Mouse (Mus musculus) brain, adult 10 weeks (tissue): ENCODE data around the gene Adam12. TPM values are rescaled to one million over a fixed set of nuclear protein-coding genes. Genes with fewer than 3 reads are reported as not detected.

Experiments
- polyA plus RNA-seq: library from polyadenylated mRNA; stranded (reverse); fragments of 350-450 nt; fragmentation: Illumina TruSeq; extraction: RNeasy Lipid Tissue Mini Kit (QIAGEN cat#74804); gene quantifications from one replicate; pipeline ENCODE4 v1.2.3, GENCODE M21; 2015; ENCODE audit warnings: low read depth, low replicate concordance

Gene Adam12
- 1.6 TPM for polyA plus RNA-seq

GRCm38 (mm10) chr7:134231378-134232346, at the start of gene Adam12:
Gene Adam12, minus strand, starts transcription at chr7:134232146.

Other genes with a start within 250 kb of the Adam12 start
- 4.4 TPM for gene D7Ertd443e, start 153.5 kb upstream of the Adam12 start, polyA plus RNA-seq